Mouse (Mus musculus) cortical plate, adult 2 months (tissue): ENCODE data around the gene Bcor. TPM values are rescaled to one million over a fixed set of nuclear protein-coding genes. Genes with fewer than 3 reads are reported as not detected.

ENCODE experiments used
- H3K27ac ChIP-seq: fragments of 200-500 bp; 2 replicates; pipeline ENCODE4 v1.5.1; 2012; ENCODE audit warnings: low read length, control low read depth, inconsistent platforms; ENCODE audit not compliant: insufficient read depth
- H3K4me1 ChIP-seq: fragments of 200-500 bp; 2 replicates; pipeline ENCODE4 v1.6.1; 2011; ENCODE audit warnings: low read length; ENCODE audit not compliant: control insufficient read depth, insufficient read depth
- H3K4me3 ChIP-seq: fragments of 200-500 bp; 2 replicates; pipeline ENCODE4 v1.5.1; 2011; ENCODE audit warnings: mild to moderate bottlenecking, low read length, control low read depth; ENCODE audit not compliant: insufficient read depth
- CTCF ChIP-seq: fragments of 200-500 bp; IDR thresholded peaks from 2 replicates; pipeline ENCODE4 v1.5.1; 2011; ENCODE audit warnings: mild to moderate bottlenecking, control low read depth, low read length; ENCODE audit not compliant: insufficient read depth; ENCODE audit errors: extremely low read depth
- POLR2A ChIP-seq: fragments of 200-500 bp; IDR thresholded peaks from 2 replicates; pipeline ENCODE4 v1.6.1; 2011; ENCODE audit warnings: mild to moderate bottlenecking, low read length, control low read depth; ENCODE audit not compliant: insufficient read depth; ENCODE audit errors: extremely low read depth
- polyA plus RNA-seq: library from polyadenylated mRNA; depleted of rRNA; stranded (reverse); fragments of >200 nt; gene quantifications from 2 replicates; pipeline ENCODE4 v1.2.3, GENCODE M21; 2012

Gene Bcor
- polyA plus RNA-seq, 1 experiment: 17.7 TPM

- no peak overlapping the region for H3K27ac ChIP-seq
- TF ChIP-seq CTCF (no peak), POLR2A (no peak)
- H3K4me3 ChIP-seq: 0 out of 2 replicates have a peak overlapping the region, but pooled peaks have one; percentile 63
- no peaks in the 10 kb centered on the region for H3K4me1 ChIP-seq
Measured at GRCm38 (mm10) chrX:12089353-12090081, 70.6 kb downstream of the Bcor start.

- peak overlapping the region; percentile 86; the same call in 1 of the 2 replicates for H3K27ac ChIP-seq
- H3K4me1 ChIP-seq: no peaks in the 10 kb centered on the region
- H3K4me3 ChIP-seq: peak overlapping the region; percentile 63; the same call in 1 of the 2 replicates
- TF ChIP-seq CTCF: no peak
- no peak for TF ChIP-seq POLR2A
Measured at GRCm38 (mm10) chrX:12089027-12089340, 71.2 kb downstream of the Bcor start.

- peak overlapping the region; percentile 86 for H3K27ac ChIP-seq
- TF ChIP-seq CTCF (no peak), POLR2A (no peak)
- H3K4me3 ChIP-seq: peak overlapping the region; percentile 63
- H3K4me1 ChIP-seq: no peaks in the 10 kb centered on the region
Measured at GRCm38 (mm10) chrX:12088301-12089026, 71.7 kb downstream of the Bcor start.

- no peaks in the 10 kb centered on the region for H3K4me1 ChIP-seq
- TF ChIP-seq CTCF (no peak), POLR2A (no peak)
- H3K27ac ChIP-seq: peak overlapping the region; percentile 51
- peak overlapping the region; percentile 63 for H3K4me3 ChIP-seq
Measured at GRCm38 (mm10) chrX:12087511-12088300, 72.4 kb downstream of the Bcor start.

- TF ChIP-seq CTCF (no peak), POLR2A (no peak)
- H3K27ac ChIP-seq: peak overlapping the region; percentile 46; the same call in 1 of the 2 replicates
- H3K4me3 ChIP-seq: peak overlapping the region; percentile 63
- no peaks in the 10 kb centered on the region for H3K4me1 ChIP-seq
Measured at GRCm38 (mm10) chrX:12086674-12087510, 73.3 kb downstream of the Bcor start.

GRCm38 (mm10) chrX:12085949-12086348 lies 74.2 kb downstream of the Bcor start:
- TF ChIP-seq POLR2A (no peak), CTCF (no peak)
- no peak overlapping the region for H3K27ac ChIP-seq
- H3K4me1 ChIP-seq: no peaks in the 10 kb centered on the region
- H3K4me3 ChIP-seq: no peak overlapping the region

- TF ChIP-seq CTCF (no peak), POLR2A (no peak)
- no peaks in the 10 kb centered on the region for H3K4me1 ChIP-seq
- no peak overlapping the region for H3K27ac ChIP-seq
- H3K4me3 ChIP-seq: no peak overlapping the region
Measured at GRCm38 (mm10) chrX:12085290-12085689, 74.9 kb downstream of the Bcor start.

- no peak for TF ChIP-seq CTCF
- Histone ChIP-seq H3K27ac (no peak overlapping the region), H3K4me3 (no peak overlapping the region), H3K4me1 (no peaks in the 10 kb centered on the region)
Measured at GRCm38 (mm10) chrX:12084698-12085097, 75.5 kb downstream of the Bcor start.

- TF ChIP-seq POLR2A (no peak), CTCF (no peak)
- Histone ChIP-seq H3K4me3 (no peak overlapping the region), H3K27ac (no peak overlapping the region), H3K4me1 (no peaks in the 10 kb centered on the region)
Measured at GRCm38 (mm10) chrX:12083631-12084030, 76.5 kb downstream of the Bcor start.
